Comparison of ENCODE assay signal across 9 mouse cellular contexts in the genomic region with DNA sequence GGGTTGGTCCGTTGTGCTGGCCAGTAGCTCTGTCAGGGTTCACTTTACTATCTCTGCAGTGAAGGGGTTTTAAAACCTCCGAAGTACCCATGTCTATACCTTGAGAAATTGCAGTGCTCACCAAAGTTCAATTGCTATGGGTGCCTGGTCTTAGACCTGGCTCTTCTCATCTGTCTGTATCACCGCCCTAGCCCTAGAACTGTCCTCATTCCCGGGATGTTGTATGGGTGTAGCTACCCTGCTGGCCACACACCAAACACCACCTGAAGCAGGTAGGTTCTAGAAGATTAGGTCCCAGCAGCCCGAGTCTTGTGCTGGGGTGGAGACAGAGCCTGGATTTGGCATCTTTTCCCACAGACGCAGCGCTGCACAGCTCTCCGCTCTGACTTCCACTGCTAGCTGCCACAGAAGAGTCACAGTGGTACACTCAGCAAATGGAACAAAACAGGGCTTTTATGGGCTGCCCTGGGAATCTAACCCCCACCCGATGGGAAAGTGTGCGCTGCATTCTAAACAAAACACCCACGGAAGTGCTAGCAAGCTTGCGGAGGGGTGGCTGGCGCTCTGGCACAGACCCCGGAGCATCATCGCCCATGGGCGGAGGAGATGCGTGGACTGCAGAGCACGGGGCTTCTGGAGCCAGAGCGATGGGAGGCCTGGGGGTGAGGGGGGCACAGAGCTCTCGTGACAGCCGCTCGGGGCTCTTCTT. TPM values are rescaled to one million over a fixed set of nuclear protein-coding genes. Genes with fewer than 3 reads are reported as not detected.
DNase-seq lines count a peak whose midpoint lies in the region; ATAC-seq lines count a peak whose summit lies in the region.
"Had no signal": no experiment of that assay in that cellular context is flagged by ENCODE, and none has a peak within 500 bp of the region (broad histone marks: within the 10 kb centered on the region; RNA-seq: fewer than 3 reads in every experiment).

No protein-coding gene starts in this region.

- peaks cover 21% of the 10 kb centered on the region for H3K4me1 ChIP-seq in forebrain, embryonic 15.5 days
- no peaks in the 10 kb centered on the region; the same call in 1 of the 2 replicates for H3K4me1 ChIP-seq in neural tube, embryonic 14.5 days (ENCODE audit: control insufficient read depth, insufficient read depth, low read length)
- H3K4me1 ChIP-seq in intestine, embryonic 15.5 days (replicated peaks): 0 out of 2 replicates have a peak, but pooled peaks cover 3% of the 10 kb centered on the region

- H3K9me3 ChIP-seq in forebrain, embryonic 15.5 days: no peaks in the 10 kb centered on the region
- H3K9me3 ChIP-seq in neural tube, embryonic 14.5 days (ENCODE audit: control insufficient read depth, low read length): no peaks in the 10 kb centered on the region
- H3K9me3 ChIP-seq in intestine, embryonic 15.5 days: no peaks in the 10 kb centered on the region

- H3K4me2 ChIP-seq in forebrain, embryonic 15.5 days (replicated peaks): no peak overlapping the region
- H3K4me2 ChIP-seq in neural tube, embryonic 14.5 days (ENCODE audit: low read depth, low read length): no peak overlapping the region
- no peak overlapping the region for H3K4me2 ChIP-seq in intestine, embryonic 15.5 days (replicated peaks)

- DNase-seq in brain, adult 2 months (ENCODE audit: low read depth, low spot score): peak; percentile 91
- peak; percentile 64 for DNase-seq in left cerebral cortex, adult 11 months (ENCODE audit: low spot score)
- DNase-seq in kidney, postnatal 10 days: no peak
- no peak for DNase-seq in thymus, adult 18-20 months
- DNase-seq: adrenal gland, postnatal 25 days; thymus, postnatal 36 days had no signal

- 62% methylated on average over 22 of the region's 22 CpGs for WGBS in forebrain, embryonic 15.5 days
- WGBS in neural tube, embryonic 14.5 days: 59% methylated on average over 22 of the region's 22 CpGs
- WGBS in intestine, embryonic 15.5 days: 77% methylated on average over 22 of the region's 22 CpGs

- no peak overlapping the region for H3K4me3 ChIP-seq in forebrain, embryonic 15.5 days
- H3K4me3 ChIP-seq in neural tube, embryonic 14.5 days (ENCODE audit: low read depth, low read length): no peak overlapping the region
- no peak overlapping the region for H3K4me3 ChIP-seq in intestine, embryonic 15.5 days (replicated peaks)

- H3K36me3 ChIP-seq in forebrain, embryonic 15.5 days: no peaks in the 10 kb centered on the region
- H3K36me3 ChIP-seq in neural tube, embryonic 14.5 days (ENCODE audit: control insufficient read depth, insufficient read depth, low read length): no peaks in the 10 kb centered on the region
- no peaks in the 10 kb centered on the region for H3K36me3 ChIP-seq in intestine, embryonic 15.5 days

- no peak overlapping the region for H3K27ac ChIP-seq in forebrain, embryonic 15.5 days (replicated peaks)
- no peak overlapping the region for H3K27ac ChIP-seq in neural tube, embryonic 14.5 days (ENCODE audit: low read depth, low read length)
- H3K27ac ChIP-seq in intestine, embryonic 15.5 days: no peak overlapping the region

- ATAC-seq in forebrain, embryonic 15.5 days (replicated peaks): peak; percentile 35; the same call in 1 of the 2 replicates
- ATAC-seq in neural tube, embryonic 14.5 days (ENCODE audit: low read depth): peak; percentile 44; the same call in 1 of the 2 replicates
- no peak for ATAC-seq in intestine, embryonic 15.5 days

- no peaks in the 10 kb centered on the region for H3K27me3 ChIP-seq in forebrain, embryonic 15.5 days
- H3K27me3 ChIP-seq in neural tube, embryonic 14.5 days (ENCODE audit: control insufficient read depth, insufficient read depth, low read length): no peaks in the 10 kb centered on the region
- no peaks in the 10 kb centered on the region for H3K27me3 ChIP-seq in intestine, embryonic 15.5 days (replicated peaks)

- no peak overlapping the region for H3K9ac ChIP-seq in forebrain, embryonic 15.5 days (replicated peaks)
- H3K9ac ChIP-seq in neural tube, embryonic 14.5 days (replicated peaks; ENCODE audit: low read depth, low read length): no peak overlapping the region
- H3K9ac ChIP-seq in intestine, embryonic 15.5 days: no peak overlapping the region

RNA-seq across cellular contexts. Expression of a gene that starts 21.2 kb away (rescaled TPM):
- polyA plus RNA-seq in forebrain, embryonic 15.5 days (2015; fragmentation: Nextera tagmentation; extraction: Ambion mirVana): 20.2 and 20.8 TPM in 2 replicates
- polyA plus RNA-seq in neural tube, embryonic 14.5 days (2014; fragmentation: Nextera tagmentation; extraction: Ambion mirVana): 20.5 and 21.0 TPM in 2 replicates
- 5.8 and 6.2 TPM in 2 replicates for polyA plus RNA-seq in intestine, embryonic 15.5 days (2015; fragmentation: Nextera tagmentation; extraction: Ambion mirVana)

Comparison
In these comparisons a context has a peak if more than half of its experiments do, and no peak if none do; other contexts are left out.
1. DNase-seq: peak in brain, adult 2 months (single experiment) and left cerebral cortex, adult 11 months (single experiment); none in kidney, postnatal 10 days (single experiment) and thymus, adult 18-20 months (0 of 2).